Mouse (Mus musculus) spleen, adult 12 weeks (tissue): ENCODE measurements around the gene Cdc42bpg.
A peak's percentile ranks its signal among the peaks of the same experiment; 100 is the strongest.

Experiments
- DNase-seq: peaks from one replicate; pipeline ENCODE4 v3.0.0; 2022; ENCODE audit warnings: low spot score

Cdc42bpg gene

GRCm38 (mm10) chr19:6306137-6306551 lies at the start of gene Cdc42bpg:
Gene Cdc42bpg (plus strand): TSS chr19:6306456.
- peak; percentile 75 for DNase-seq

DNA sequence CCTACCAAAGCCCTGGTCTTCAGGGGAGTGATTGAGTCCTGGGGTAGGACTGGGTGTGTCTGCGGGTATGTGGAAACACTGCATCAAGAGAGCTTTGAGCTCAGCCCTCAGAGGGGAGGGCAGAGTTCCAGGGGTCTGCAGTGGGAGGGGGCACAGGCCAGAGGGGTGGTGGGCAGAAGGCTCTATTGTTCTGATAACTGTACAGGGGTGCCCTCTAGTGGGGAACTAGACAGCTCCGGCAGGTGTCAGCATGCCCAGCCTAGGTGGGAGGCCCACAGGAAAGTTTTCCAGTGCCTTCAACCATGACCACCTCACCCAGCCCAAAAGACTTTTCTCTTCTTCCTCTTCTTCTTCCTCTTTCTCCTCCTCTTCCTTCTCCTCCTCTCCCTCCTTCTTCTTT lies 45.8 kb upstream of the Cdc42bpg start:
- no peak for DNase-seq

GRCm38 (mm10) chr19:6260946-6261345 lies 45.3 kb upstream of the Cdc42bpg start:
- no peak for DNase-seq

DNA sequence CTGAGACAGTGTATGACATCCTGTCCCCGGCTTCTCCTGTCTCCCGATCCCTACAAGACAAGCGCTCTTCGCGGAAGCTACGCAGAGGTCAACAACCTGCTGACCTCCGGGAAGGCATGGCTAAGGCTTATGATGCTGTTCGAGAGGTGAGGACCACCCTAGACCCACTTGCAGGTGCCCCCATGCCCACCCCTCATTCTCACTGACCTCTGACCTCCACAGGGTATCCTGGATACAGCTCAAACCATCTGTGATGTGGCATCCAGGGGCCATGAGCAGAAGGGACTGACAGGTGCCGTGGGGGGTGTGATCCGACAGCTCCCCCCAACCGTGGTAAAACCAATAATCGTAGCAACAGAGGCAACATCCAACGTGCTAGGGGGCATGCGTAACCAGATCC lies 44.9 kb upstream of the Cdc42bpg start:
- no peak for DNase-seq

- DNase-seq = peak; percentile 74
Measured at GRCm38 (mm10) chr19:6262222-6262621, 44.0 kb upstream of the Cdc42bpg start.

- no peak for DNase-seq
Measured at GRCm38 (mm10) chr19:6262839-6263433, 43.3 kb upstream of the Cdc42bpg start.

GRCm38 (mm10) chr19:6264200-6264599 lies 42.1 kb upstream of the Cdc42bpg start:
- no peak for DNase-seq

- no peak for DNase-seq
Measured at GRCm38 (mm10) chr19:6264945-6265344, 41.3 kb upstream of the Cdc42bpg start.

DNA sequence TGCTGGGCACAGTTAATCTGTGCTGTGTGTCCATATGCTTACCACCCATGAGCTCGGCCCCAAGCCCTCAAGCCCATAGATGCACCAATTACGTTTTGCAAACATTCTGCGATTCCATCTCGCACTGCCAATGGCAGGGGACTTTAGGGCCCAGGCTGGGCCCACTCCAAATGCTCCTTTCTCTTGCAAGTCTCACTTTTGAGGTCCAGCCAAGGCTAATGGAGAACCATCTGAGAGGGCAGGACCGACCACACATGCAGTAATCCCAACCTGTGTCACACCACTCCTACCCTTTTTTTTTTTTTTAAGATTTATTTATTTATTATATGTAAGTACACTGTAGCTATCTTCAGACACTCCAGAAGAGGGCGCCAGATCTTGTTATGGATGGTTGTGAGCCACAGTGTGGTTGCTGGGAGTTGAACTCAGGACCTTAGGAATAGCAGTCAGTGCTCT lies 40.5 kb upstream of the Cdc42bpg start:
- DNase-seq = no peak

- no peak for DNase-seq
Measured at GRCm38 (mm10) chr19:6267306-6268169, 38.7 kb upstream of the Cdc42bpg start.

DNA sequence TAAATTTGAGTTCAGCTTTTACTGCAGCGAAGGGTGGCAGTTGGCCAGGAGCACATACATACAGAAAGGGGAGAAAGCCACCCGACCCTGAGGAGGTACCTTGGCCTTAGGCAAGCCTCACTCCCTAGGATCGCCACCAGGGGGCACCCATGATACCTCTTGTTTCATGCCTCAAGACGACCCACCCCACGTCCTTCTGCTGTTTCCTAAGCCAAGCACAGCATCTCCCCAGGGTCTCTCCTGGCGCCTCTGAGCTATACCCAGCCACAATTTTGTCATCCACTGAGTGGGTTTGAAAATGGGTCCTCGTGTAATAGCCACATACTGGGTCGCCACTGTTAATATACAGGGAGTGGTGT lies 38.1 kb upstream of the Cdc42bpg start:
- peak; percentile 79 for DNase-seq

GRCm38 (mm10) chr19:6268670-6269132 lies 37.6 kb upstream of the Cdc42bpg start:
- no peak for DNase-seq

GRCm38 (mm10) chr19:6269798-6270475 lies 36.3 kb upstream of the Cdc42bpg start:
- no peak for DNase-seq

GRCm38 (mm10) chr19:6270661-6271060 lies 35.6 kb upstream of the Cdc42bpg start:
- DNase-seq = no peak

- DNase-seq = no peak
Measured at GRCm38 (mm10) chr19:6271206-6271605, 35.0 kb upstream of the Cdc42bpg start.

DNA sequence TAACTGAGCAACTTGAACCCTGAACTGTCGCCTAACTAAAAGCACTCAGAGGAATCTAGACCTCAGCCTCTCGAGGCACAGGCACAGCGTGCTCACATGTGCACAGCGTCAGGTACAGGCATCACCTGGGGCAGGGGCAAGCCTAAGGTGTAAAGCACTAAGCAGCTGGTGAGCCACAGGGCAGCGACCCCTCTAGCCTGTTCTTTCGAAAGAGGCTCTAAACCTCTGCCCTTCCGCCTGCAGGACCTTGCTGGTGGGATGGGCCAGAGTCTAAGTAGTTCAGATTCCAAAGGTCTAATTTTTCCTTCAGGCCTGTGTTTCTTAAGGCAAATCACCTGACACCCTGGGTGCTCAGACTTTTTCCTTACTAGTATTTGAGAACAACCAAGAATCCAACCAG lies 34.2 kb upstream of the Cdc42bpg start:
- no peak for DNase-seq

- no peak for DNase-seq
Measured at GRCm38 (mm10) chr19:6272738-6273137, 33.5 kb upstream of the Cdc42bpg start.

GRCm38 (mm10) chr19:6273592-6273991 lies 32.7 kb upstream of the Cdc42bpg start:
- DNase-seq = no peak

- DNase-seq = no peak
Measured at GRCm38 (mm10) chr19:6273998-6274608, 32.2 kb upstream of the Cdc42bpg start.

DNA sequence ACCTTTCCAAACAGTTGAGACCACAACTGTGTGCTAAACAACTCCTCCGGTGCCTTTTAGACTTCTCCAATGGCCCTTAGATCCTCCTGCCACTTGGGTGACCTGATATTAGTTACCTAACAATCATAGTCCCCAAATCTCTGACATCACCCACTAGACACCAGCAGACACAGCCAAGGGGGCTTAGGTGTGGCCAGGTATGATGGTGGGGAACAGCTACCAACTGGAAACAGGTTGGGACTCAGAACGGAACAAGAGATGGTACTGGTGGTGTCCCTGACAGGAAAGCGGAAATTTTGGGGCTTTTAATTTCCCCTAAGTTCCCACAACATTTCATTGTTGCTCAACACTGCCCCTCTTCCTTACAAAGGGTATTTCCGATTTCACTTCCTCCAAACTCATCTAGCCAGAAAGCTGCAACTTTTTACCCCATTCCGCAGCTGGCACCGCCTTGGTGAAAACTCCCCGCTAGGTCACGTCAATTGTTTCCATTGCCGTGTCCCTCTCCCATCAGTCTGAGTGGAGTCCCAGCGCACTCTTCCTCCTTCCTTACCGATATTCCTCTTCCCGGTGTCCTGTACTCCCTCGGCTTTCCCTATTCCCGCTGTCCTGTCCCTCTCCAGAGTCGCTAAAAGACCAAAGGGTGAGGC lies 30.4 kb upstream of the Cdc42bpg start:
- DNase-seq = peak; percentile 62
